Mouse (Mus musculus) limb, embryonic 14.5 days (tissue): ENCODE data around the gene Pla1a. TPM values are rescaled to one million over a fixed set of nuclear protein-coding genes. Genes with fewer than 3 reads are reported as not detected.

Source experiments
- ATAC-seq: fragments of 200-750 bp; cut with Nextera tagmentation; 2 replicates; pipeline ENCODE4 v1.8.0; 2017; ENCODE audit warnings: low read depth, moderate number of reproducible peaks, moderate TSS enrichment; ENCODE audit not compliant: low FRiP score
- DNase-seq: peaks from one replicate; pipeline ENCODE4 v3.0.0-alpha.2; 2015; ENCODE audit warnings: low spot score
- H3K27ac ChIP-seq: fragments of 300-500 bp; sonication (generic); replicated peaks from 2 replicates; pipeline ENCODE4 v1.5.1; 2014; ENCODE audit warnings: low read depth, mild to moderate bottlenecking, low read length, moderate library complexity, mixed read lengths
- H3K27me3 ChIP-seq: fragments of 300-500 bp; sonication (generic); 2 replicates; pipeline ENCODE4 v1.6.1; 2014; ENCODE audit warnings: low read length, mixed read lengths; ENCODE audit not compliant: control insufficient read depth, insufficient read depth
- H3K36me3 ChIP-seq: fragments of 300-500 bp; sonication (generic); 2 replicates; pipeline ENCODE4 v1.6.1; 2014; ENCODE audit warnings: mild to moderate bottlenecking, low read length, moderate library complexity, mixed read lengths; ENCODE audit not compliant: control insufficient read depth, insufficient read depth
- H3K4me1 ChIP-seq: fragments of 300-500 bp; sonication (generic); 2 replicates; pipeline ENCODE4 v1.6.1; 2014; ENCODE audit warnings: antibody characterized with exemption, low read length, mixed read lengths; ENCODE audit not compliant: control insufficient read depth, insufficient read depth
- H3K4me2 ChIP-seq: fragments of 300-500 bp; sonication (generic); replicated peaks from 2 replicates; pipeline ENCODE4 v1.6.1; 2014; ENCODE audit warnings: low read depth, mild to moderate bottlenecking, low read length, moderate library complexity; ENCODE audit not compliant: severe bottlenecking
- H3K4me3 ChIP-seq: fragments of 300-500 bp; sonication (generic); replicated peaks from 2 replicates; pipeline ENCODE4 v1.5.1; 2014; ENCODE audit warnings: low read length
- H3K9ac ChIP-seq: fragments of 300-500 bp; sonication (generic); 2 replicates; pipeline ENCODE4 v1.6.1; 2014; ENCODE audit warnings: mild to moderate bottlenecking, low read depth, low read length, moderate library complexity; ENCODE audit not compliant: severe bottlenecking
- H3K9me3 ChIP-seq: fragments of 300-500 bp; sonication (generic); 2 replicates; pipeline ENCODE4 v1.6.1; 2016; ENCODE audit warnings: low read length; ENCODE audit not compliant: control insufficient read depth
- POLR2A ChIP-seq: fragments of 200-500 bp; IDR thresholded peaks from 2 replicates; pipeline ENCODE4 v1.8.0; 2012; ENCODE audit warnings: inconsistent platforms, mild to moderate bottlenecking, moderate library complexity, borderline replicate concordance; ENCODE audit not compliant: insufficient read depth, insufficient read length; ENCODE audit errors: extremely low read depth
- WGBS: fragments of 180-500 bp; shearing (Covaris S2); extraction: QIAGEN DNeasy Blood & Tissue Kit; methylation state at CpG from one replicate; pipeline ENCODE4 v1.1.7; 2014; 5-methylcytosine and 5-hydroxymethylcytosine counted together
- polyA plus RNA-seq, 2 experiments: library from polyadenylated mRNA; depleted of rRNA in 1 of 2; stranded (reverse) in 1 of 2; unstranded in 1 of 2; fragments of >200 nt; fragmentation: Nextera tagmentation in 1 of 2; extraction: Ambion mirVana in 1 of 2; gene quantifications; 2 replicates each; pipeline versions ENCODE4 v1.2.1 to v1.2.3; 2012 to 2014

Pla1a gene
- polyA plus RNA-seq, 2 experiments: 0.36 to 0.85 TPM

- Histone ChIP-seq H3K36me3 (no peaks in the 10 kb centered on the region), H3K4me2 (no peak overlapping the region), H3K27ac (no peak overlapping the region), H3K4me3 (no peak overlapping the region), H3K9me3 (no peaks in the 10 kb centered on the region), H3K27me3 (no peaks in the 10 kb centered on the region), H3K9ac (no peak overlapping the region), H3K4me1 (no peaks in the 10 kb centered on the region)
- ATAC-seq: no peak
- TF ChIP-seq POLR2A: no peak
- 82% methylated on average over 2 of the region's 2 CpGs for WGBS
- no peak for DNase-seq
Observed at GRCm38 (mm10) chr16:38383683-38384082, 49.3 kb downstream of the Pla1a start.

DNA sequence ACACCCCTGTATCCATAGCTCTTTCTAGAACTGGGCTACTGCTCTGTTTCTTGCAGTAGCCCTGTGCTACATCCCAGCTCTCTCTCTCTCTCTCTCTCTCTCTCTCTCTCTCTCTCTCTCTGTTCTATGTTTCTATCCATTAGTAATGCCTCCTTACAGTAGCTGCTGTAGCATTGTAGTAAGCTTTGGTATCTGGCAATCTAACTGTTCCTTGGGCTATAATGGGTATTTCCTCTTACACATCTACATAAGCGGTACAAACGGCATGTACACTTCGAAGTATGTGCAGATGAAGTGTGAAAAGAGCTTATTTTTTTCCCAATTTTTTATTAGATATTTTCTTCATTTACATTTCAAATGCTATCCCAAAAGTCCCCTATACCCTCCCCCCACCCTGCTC, 53.0 kb downstream of the Pla1a start:
- H3K9me3 ChIP-seq: no peaks in the 10 kb centered on the region
- DNase-seq (no peak), ATAC-seq (no peak)
- H3K36me3 ChIP-seq: no peaks in the 10 kb centered on the region
- H3K4me3 ChIP-seq: no peak overlapping the region
- no peak overlapping the region for H3K9ac ChIP-seq
- WGBS: 89% methylated on average over 3 of the region's 3 CpGs
- no peak overlapping the region for H3K27ac ChIP-seq
- H3K4me2 ChIP-seq: no peak overlapping the region
- no peaks in the 10 kb centered on the region for H3K4me1 ChIP-seq
- no peak for TF ChIP-seq POLR2A
- no peaks in the 10 kb centered on the region for H3K27me3 ChIP-seq

DNA sequence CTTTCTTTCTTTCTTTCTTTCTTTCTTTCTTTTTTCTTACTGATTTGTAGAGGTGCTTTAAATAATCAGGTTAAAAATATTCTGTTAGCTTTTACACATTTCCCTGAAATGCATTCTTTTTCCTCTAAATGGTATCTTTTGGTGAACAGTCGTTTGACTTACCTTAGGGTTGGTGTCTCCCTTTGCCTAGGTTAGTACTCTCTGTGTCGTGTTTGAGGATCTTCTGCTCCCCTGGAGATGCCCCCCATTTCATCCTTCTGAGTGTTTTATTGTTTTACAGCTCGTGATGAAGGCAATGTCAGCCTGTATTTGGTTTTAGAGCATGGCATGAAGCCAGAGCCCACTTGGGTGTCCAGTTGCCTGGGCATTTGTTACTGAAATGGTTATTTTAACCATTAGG, 53.5 kb downstream of the Pla1a start:
- H3K4me2 ChIP-seq: no peak overlapping the region
- H3K36me3 ChIP-seq: no peaks in the 10 kb centered on the region
- 29% methylated on average over 3 of the region's 3 CpGs for WGBS
- no peaks in the 10 kb centered on the region for H3K4me1 ChIP-seq
- TF ChIP-seq POLR2A: no peak
- H3K27ac ChIP-seq: no peak overlapping the region
- no peaks in the 10 kb centered on the region for H3K9me3 ChIP-seq
- no peak overlapping the region for H3K4me3 ChIP-seq
- ATAC-seq (no peak), DNase-seq (no peak)
- no peaks in the 10 kb centered on the region for H3K27me3 ChIP-seq
- no peak overlapping the region for H3K9ac ChIP-seq

GRCm38 (mm10) chr16:38379088-38379487, 53.9 kb downstream of the Pla1a start:
- Histone ChIP-seq H3K4me3 (no peak overlapping the region), H3K27ac (no peak overlapping the region), H3K9ac (no peak overlapping the region), H3K27me3 (no peaks in the 10 kb centered on the region), H3K4me2 (no peak overlapping the region), H3K4me1 (no peaks in the 10 kb centered on the region), H3K36me3 (no peaks in the 10 kb centered on the region), H3K9me3 (no peaks in the 10 kb centered on the region)
- TF ChIP-seq POLR2A: no peak
- WGBS: 32% methylated on average over 6 of the region's 6 CpGs
- no peak for ATAC-seq
- no peak for DNase-seq

- no peak for TF ChIP-seq POLR2A
- no peak overlapping the region for H3K27ac ChIP-seq
- ATAC-seq (no peak), DNase-seq (no peak)
- no peaks in the 10 kb centered on the region for H3K27me3 ChIP-seq
- H3K4me2 ChIP-seq: no peak overlapping the region
- no peak overlapping the region for H3K4me3 ChIP-seq
- no peaks in the 10 kb centered on the region for H3K4me1 ChIP-seq
- no peaks in the 10 kb centered on the region for H3K9me3 ChIP-seq
- no peak overlapping the region for H3K9ac ChIP-seq
- WGBS: 65% methylated on average over 6 of the region's 6 CpGs
- no peaks in the 10 kb centered on the region for H3K36me3 ChIP-seq
Observed at GRCm38 (mm10) chr16:38378591-38378990, 54.4 kb downstream of the Pla1a start.

GRCm38 (mm10) chr16:38377546-38377945, 55.4 kb downstream of the Pla1a start:
- H3K27me3 ChIP-seq: no peaks in the 10 kb centered on the region
- no peak overlapping the region for H3K4me2 ChIP-seq
- WGBS: 75% methylated on average over 6 of the region's 6 CpGs
- no peaks in the 10 kb centered on the region for H3K9me3 ChIP-seq
- ATAC-seq (no peak), DNase-seq (no peak)
- no peak for TF ChIP-seq POLR2A
- no peak overlapping the region for H3K27ac ChIP-seq
- H3K9ac ChIP-seq: no peak overlapping the region
- H3K4me1 ChIP-seq: no peaks in the 10 kb centered on the region
- no peak overlapping the region for H3K4me3 ChIP-seq
- H3K36me3 ChIP-seq: no peaks in the 10 kb centered on the region
